Mouse (Mus musculus) mesoderm, embryonic 11.5 days (tissue): ENCODE results near the gene Sh3tc1.

Experiments used
- DNase-seq: peaks from one replicate; pipeline ENCODE4 v3.0.0-alpha.2; 2012; ENCODE audit warnings: low read depth, low spot score

The Sh3tc1 gene

DNA sequence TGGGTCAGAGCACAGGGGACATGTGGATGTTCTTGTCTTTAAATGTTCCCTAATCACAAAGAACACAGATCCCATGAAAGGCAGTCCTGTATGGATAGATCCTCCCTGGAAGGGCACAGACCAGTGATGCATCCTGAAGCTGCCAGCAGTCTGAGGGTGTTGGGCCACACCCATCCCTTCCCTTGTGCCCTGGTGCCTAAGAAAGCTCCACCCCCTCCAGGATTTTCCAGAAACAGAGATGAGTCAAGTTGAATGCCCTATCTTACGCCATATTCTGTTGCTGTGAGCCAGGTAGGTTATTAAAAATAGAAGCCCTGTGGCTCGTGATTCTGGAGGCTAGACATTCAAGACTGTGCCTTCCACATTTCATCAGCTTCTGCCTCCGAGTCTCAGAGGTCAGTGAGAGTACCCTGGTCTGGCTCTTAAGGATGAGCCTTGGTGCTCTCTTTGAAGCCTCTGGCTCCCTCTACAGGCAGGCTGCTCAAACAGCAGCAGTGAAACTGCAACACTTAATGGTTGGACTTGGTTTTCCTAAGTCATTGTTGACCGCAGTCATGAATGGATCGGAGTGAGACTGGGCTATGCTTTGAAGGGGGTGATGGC lies 15.4 kb upstream of the Sh3tc1 start:
- peak; percentile 76 for DNase-seq

DNA sequence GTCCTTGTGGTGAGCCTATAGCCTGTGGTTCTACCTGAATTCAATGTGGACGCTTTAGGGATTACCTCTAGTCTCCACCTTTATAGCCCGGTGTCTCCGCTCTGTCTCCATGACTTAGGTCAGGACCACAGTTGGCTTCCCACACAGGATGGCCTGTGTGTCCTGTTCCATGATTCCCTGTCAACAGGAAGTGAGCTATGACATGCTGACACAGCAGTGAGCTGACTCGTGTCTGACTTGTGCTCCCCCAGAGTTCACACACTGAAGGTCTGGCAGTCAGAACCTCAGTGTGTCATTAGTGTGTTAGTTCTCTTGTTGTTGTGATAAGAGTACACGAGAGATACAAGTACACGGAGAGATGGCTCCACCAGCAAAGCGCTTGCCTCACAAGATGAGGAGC lies 11.2 kb upstream of the Sh3tc1 start:
- no peak for DNase-seq

DNA sequence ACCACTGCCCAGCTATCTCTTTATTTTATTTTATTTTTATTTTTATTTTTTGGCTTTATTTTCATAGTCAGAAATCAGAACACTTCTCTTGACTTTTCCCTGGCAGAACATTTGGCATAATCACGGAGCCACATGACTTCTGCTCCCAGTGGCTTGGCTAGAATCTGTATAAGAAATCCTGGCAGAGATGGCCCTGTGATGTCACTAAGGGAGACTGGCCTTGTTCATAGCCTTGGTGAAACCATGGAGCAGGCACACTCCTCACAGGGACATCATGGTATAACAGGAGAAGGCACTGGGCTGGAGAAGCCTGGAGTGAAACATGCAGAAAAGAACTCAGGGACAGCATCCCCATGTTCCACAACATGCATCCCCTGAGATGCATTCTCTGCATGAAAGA lies 10.2 kb upstream of the Sh3tc1 start:
- no peak for DNase-seq

DNA sequence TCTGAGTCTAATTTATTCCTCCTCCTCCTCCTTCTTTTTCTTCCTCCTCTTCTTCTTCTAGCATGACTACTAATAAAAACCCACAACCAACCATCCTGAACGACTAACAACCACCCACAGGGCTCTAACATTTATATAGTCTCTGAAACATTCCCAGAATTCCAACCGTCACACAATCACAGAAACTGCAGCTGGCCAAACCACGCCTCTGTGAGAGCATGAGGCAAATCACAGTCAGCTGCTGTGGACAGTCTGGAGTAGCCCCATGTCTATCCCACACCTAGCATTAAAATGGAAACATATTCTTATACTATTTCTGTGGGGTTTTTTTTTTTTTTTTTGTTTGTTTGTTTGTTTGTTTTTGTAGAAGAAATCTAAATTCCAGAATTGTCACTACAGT lies 9.6 kb upstream of the Sh3tc1 start:
- no peak for DNase-seq

DNA sequence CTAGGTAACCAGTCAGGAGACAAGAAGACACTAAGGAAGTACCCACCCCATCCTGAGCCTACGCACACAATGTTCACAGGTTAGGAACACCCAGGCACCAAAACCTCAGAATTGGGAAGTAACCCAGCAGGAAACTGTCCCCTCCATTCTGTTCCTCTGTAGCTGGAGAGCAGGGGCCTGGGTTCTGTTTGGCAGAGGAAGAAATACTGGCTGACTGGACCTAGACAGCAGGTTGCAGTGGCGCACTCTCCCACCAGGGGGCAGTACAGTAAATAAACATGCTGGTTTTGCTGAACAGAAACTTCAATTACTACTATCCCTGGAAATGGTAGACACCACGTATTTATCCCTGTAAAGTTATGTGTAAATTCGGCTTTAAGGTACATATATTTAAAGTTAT lies 7.1 kb upstream of the Sh3tc1 start:
- DNase-seq: peak; percentile 60

DNA sequence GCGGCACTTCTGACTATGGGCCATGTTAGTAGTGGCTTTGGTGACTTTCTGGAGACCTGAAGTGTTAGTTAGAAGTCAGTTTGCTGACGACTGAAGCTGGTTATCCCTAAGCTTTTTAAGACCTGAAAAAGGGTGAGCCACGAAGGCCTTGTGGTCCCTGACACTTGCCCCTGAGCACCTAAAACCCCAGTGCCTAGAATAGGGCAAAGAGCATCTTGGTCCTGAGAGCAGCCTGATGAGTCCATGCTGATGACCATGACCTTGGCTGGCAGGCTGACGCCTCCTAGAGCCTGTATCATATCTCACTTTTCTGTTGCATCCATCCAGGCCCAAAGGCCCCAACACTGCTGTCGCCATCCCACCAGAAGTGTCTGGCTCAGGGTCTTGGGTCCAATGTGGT lies 5.6 kb upstream of the Sh3tc1 start:
- no peak for DNase-seq

DNA sequence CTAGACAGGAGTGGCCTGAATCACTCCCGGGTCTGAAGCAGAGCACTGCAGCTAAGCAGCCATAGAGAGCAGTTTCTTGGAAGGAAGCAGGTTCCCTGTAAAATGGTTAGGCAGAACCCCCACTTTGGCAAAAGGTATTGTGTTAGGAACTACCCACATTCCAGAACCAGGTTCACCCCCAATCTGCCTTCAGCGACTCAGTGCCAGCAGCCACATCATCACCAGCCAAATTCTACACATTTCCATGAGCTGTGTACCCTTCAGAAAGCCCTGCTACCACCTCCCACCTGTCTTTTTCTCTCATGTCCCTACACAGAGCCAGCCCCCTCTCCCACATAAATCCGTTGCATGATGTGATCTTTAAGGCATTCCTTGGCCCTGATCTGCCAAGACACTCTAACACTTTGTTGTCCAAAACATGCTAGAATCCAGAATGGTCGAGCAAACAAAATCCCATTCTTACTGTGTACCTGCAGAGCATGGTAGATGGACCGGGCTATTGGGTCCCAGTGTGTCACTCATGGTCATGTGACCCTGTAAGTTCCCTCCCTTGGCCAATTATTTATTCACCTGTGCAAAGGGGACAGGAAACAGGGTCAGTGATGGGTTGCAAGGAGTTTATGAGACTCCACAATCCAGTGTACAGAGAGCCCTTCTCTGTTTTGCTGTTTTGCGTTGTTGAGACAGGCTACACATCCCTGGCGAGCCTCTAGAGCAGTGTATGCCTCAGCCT lies 4.4 kb upstream of the Sh3tc1 start:
- no peak for DNase-seq

DNA sequence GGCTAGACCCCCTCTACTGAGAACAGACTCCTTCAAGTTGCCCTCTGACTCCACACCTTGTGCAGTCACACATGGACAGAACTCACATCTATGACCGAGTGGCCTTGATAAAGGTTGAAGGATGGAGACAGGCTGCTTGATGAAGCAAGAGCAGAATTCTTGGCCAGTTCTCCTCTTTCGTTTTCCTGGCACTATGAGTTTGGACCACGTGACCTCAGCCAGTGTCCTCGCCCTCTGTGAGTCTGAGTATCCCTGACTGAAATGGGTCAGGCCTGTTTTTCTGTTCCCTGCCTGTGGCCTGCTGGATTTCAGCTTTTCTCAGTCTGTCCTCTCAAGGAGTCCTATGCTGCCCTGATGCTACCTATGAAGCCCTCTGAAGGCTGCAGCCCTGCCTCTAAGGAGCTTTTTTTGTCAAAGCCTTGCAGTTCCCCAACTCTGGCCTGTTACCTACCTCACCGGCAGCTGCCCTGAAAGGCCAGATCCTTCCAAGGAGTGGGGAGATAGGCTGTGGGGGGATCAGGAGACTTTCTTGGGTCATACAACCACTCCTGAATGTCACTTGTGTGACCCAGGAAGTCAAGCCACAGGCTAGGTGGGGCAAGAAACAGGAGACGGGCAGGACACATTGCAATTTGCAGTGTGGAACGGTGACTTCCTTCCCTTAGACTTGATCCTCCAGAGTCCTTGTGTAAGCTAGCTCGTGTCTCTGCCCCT lies 3.6 kb upstream of the Sh3tc1 start:
- DNase-seq: no peak

DNA sequence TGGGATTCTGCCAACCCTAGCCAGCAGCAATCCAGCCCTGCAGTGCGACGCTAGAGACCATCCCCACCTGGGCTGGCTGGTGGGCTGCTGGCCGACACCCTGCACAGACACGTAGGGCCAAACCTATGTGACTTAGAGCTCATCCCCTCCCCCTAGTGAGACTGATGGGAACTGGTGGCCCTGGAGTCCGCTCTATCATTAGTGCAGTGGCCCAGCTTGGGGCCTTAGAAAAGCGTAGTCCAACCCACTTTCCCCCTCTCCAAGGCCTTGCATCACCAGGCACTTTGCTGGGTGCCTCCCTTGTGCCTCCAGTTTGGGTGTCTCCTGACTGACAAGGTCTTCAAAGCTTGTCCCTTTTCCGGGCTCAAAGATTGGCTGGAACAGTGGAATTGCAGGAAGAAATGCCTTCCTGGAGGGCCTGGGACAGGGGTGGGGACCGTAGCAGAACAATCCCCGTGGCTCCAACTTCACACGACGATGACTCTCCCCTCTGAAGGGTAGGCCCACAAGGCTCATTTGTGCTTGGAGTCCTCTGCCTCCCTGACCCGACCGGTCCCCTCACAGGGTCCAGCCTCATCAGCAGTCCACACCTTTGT lies 1.5 kb upstream of the Sh3tc1 start:
- DNase-seq: no peak

DNA sequence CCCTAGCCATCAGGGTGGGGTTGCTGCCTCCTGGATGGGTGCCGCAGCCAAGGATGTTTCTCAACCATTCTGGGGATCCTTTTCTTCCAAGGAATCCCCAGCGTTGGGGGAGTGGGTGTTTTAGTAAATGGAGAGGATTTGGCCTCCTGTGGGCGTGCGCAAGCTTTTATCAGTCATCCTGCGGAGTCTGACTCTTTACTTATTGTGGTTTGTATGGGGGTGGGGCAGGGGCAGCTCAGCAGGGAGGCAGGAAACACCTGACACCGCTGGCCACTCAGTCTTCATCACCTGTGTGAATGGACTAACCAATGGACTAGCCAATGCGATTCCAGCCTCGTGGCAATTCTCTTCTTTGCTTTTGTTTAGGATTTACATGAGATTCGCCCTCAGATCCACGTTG lies 929 bp upstream of the Sh3tc1 start:
- no peak for DNase-seq

DNA sequence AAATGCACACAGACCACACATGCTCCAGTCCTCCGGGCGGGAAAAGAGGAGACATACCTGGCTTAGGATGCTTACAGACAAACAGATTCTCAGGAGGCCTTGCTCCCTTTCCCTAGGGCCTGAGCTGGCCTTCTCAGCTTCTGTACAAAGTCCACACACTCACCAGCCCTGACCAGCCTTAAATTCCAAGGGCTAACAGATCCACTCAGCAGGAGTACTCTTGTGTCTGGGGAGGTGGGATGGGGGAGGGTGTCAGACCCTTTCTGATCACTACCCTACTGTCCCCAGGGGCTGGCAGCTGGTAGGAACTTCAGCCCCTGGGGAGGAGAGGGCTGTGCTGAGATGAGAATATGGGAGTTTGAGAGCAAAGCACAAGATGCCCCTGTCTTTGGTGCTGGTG lies 782 bp downstream of the Sh3tc1 start:
- DNase-seq: no peak

DNA sequence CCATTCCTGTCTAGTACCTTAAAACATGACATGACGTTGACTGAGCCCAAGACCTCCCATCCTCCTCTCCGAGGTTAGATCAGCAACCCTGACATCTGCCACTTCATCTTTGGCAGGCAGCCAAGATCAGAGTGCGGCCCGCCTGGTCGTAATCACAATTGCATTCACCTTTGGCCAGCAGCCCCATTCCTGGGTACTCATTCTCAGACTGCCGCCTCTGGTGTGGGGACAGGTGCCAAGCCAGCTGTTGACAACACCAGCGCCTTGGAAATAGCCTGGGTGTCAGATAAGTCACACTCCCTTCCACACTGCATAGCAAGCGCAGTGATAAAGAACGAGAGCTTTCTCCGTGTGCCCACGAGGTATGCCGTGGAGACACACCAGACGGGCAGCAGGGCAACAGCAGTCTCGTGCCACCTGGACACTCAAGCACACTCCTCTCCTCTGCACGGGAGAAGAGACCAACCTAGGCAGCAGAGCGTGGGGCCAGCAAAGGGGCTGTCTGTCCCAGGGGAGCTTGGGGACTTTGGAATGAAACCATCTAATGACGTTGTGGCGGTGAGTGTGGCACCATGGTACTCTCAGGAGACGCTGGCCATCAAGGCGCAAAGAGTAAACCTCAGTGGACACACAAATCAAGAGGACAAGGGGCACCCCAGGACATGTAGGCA lies 2.4 kb downstream of the Sh3tc1 start:
- DNase-seq: no peak

DNA sequence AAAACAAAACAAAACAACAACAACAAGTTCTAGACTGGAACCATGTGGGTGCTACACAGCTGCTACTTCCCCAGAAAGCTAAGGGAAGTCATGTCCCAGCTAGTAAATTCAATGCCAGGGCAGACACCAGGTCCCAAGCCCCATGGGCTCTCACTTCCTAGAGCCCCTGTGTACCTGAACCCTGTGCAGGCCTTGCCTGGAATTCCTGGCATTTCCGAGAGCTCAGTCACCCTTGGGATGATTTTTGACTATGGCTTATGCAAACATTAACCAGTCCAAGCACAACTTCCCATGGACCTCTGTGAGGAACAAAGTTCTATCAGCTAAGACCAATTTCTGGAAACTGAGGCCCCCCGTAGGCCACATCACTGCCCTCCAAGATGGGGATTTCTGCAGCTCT lies 6.3 kb downstream of the Sh3tc1 start:
- no peak for DNase-seq

DNA sequence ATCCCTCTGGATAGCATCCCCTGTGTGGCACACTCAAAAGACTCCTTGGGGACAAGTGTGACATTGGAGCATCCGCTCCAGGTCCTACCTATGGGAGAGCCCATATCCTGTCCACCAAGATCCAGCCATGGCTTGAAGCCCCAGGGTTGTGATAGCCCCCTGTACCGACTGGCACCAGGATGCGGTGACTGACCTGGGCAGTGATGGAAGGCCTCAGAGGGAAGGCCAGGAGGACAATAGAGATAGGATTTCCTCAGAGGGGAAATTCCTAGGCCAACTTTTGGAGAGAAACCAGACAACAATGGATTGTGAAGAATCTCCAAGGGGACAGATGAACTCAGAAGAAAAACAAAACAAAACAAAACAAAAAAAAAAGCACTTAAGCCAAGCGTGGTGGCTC lies 8.8 kb downstream of the Sh3tc1 start:
- no peak for DNase-seq

DNA sequence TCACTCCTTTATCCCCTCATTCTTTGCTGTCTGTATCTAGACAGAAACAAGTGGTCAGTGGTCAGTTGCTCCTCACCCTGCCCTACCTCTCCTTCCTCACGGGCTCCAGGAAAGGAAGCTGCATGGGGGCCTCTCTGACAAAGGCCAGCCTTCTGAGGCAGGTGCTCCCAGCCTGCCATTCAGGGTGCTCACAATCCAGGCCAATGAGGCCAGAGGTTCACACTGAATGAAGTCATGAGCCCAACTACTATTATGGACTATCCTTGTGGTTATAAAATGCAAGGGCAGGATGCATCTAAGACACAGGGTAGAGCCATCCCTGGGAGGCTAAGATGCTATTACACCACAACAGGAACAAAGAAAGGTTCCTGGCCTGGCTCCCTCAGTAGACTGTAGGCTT lies 9.2 kb downstream of the Sh3tc1 start:
- no peak for DNase-seq

DNA sequence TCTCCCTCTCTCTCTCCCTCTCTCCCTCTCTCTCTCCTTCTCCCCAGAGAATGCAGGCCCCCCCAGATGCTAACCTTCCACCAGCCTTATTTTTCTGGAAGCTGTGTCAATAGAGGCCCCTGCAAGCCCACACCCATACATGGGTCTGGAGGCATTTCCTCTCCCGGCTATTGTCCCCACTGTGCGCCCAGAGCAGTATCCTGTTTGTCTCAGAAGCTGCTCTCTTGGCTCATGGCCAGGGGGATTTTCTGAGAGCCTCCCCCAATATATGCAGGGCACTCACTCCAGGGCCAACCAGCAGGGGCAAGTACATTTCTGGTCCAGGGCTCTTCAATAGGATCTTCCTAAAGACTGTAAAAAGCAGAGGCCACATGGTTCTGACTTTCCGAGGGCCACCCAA lies 9.9 kb downstream of the Sh3tc1 start:
- peak; percentile 26 for DNase-seq

DNA sequence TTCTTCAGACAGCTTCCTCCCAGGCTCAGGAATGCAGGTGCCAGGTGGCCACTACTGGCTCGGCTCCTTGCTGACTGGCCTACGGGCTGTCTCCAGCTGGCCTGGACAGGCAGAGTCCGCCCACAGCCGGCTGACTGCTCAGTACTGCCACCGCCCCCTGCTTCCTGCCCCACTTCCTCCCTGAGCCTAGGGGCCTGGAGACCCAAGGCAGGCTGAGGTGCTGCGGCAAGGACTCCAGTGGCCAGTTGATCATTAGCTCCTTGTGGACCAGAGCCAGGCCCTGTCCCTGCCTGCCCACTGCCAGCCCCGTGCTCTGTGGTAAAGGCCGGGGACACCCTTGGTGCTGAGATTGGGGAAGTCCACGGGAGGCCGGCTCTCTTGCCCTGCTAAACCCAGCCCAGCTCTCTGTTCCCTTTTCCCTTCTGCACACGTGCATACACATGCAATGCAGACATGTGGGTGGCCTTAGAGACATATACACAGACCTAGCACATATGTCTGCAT lies 10.8 kb downstream of the Sh3tc1 start:
- peak; percentile 26 for DNase-seq

DNA sequence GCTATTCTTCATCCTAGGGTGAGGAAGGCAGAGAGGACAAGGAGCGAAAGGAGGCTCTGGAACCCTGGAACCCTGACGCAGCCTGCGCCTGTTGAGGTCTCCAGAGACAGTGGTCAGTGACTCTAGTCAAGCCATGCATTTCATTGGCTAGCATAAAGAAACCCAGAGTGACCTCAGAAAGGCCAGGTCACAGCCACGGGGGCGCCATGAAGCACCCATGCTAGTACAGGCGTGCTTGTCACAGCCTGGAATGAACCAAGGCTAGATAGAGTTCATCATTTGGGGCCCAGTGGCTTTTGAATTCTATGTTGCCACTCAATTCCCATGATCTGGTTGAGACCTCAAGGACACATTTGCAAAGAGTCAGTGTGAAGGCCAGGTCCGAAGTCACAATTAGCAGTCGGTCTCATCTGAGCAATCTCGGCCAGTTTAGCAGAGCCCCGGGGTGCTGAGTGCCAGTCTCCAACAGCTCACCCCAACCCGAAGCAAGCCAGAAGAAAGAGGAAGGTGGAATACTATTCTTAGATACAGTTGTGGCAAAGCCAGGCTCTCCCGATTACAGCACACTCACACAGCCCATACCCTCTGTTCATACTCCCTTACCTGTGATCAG lies 11.3 kb downstream of the Sh3tc1 start:
- DNase-seq: no peak

DNA sequence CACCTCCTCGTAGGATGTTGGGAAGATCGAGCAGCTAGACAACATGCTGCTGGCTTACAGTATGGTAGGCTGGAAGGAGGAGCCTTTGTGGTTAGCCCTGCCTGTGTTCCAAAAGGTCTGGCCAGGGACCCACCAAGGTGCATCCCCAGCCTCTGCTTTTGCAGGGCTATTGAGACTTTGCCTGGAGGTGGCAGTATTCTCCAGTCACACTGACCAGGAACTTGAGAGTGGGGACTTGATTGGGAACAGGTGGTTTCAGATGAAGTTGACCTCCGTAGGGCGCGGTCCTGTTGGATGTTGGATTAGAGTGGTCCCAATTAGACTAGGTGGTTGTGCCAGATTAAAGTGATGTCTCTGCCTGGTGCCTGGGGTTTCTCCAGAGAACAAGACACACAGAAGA lies 12.3 kb downstream of the Sh3tc1 start:
- no peak for DNase-seq

DNA sequence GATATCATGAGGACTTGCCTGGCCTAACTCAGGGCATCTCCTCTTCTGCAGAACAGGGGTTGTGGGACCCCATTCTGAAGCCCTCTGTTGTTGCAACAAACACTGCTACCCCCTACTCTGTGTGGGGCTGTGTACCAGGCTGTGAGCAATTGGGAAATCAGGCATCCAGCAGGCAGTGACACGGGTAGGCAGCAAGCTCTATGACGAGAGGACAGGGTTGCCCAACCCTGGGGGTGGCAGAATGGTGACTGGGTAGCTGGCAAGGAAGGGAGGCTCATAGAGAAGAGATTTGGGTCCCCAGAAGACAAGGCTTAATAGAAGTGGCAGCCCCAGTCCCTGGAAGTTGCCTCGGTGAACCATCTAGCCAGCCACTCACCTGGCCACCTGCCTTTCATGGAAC lies 13.9 kb downstream of the Sh3tc1 start:
- DNase-seq: no peak

DNA sequence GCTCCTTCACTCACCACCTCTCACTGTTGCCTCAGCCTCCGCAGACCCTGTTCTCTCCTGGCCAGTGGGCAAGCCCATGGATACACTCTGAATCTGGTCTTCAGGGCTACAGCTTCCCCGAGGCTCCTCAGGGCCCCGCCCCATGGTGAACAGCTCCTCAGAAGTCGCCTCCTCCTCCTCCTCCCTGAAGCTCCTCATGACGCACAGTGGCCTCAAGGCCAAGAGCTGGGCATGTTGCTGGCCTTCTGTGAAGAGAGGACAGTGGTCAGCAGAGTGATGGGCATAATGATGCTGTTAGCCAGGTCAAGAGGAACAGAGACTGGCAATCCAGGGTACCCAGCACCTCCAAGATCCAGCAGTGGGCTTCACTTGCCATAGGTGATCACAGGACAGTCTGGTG lies 15.9 kb downstream of the Sh3tc1 start:
- DNase-seq: no peak

DNA sequence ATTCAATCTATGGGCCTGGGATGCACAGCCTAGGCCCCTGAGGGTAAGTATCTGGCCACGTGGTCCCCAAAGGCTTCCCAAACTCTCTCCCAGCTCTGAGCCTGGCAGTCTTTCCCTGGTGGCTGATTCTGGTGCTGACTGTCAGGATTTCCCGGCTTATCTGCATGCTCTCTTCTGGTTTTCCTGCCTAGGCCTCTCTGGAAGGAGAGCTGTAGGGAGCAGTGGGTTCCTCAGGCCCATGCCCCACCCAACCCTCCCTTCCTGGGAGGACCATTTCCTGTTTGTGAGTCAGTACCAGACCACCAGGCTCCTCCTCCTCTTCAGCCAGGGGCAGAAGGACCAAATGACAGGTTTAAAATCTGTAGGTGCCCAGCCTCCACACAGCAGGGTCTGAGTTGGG lies 17.1 kb downstream of the Sh3tc1 start:
- DNase-seq: no peak
